Mouse (Mus musculus) central nervous system, embryonic 11.5 days (tissue): ENCODE data around the gene Ifna6. TPM values are rescaled to one million over a fixed set of nuclear protein-coding genes. Genes with fewer than 3 reads are reported as not detected.

Experiments
- polyA plus RNA-seq: library from polyadenylated mRNA; depleted of rRNA; stranded (reverse); fragments of >200 nt; gene quantifications from 2 replicates; pipeline ENCODE4 v1.2.3, GENCODE M21; 2012; rRNA removed

The Ifna6 gene
- not detected in 2 replicates for polyA plus RNA-seq

GRCm38 (mm10) chr4:88827116-88827515, at the start of gene Ifna6:
TSS of gene Ifna6 (plus strand) at chr4:88827416.

DNA sequence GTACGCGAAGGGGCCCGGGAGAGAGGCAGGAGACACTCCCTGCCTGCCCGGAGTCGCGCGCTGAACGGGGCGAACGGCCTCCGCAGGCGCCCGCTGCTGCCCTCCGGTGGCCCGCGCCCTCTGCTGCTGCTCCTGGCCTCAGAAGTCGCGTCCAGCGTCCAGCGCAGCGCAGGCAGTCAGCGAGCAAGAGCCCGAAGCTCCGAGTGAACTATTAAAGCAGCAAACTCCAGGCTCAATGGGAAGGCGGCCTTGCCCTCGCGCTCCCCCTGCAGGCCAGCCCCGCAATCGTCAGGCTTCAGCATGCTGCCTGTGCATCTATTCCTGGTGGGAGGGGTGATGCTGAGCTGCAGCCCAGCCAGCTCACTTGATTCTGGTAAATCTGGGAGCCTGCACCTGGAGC, 47.7 kb upstream of the Ifna6 start, which contains the start of gene Gm13272:
Gene Gm13272 (plus strand): TSS at position 301 of the 400 bp plus-strand sequence.

GRCm38 (mm10) chr4:88781831-88782230, 45.4 kb upstream of the Ifna6 start, which contains the start of gene Ifnz:
TSS of gene Ifnz (plus strand) at chr4:88782131.

DNA sequence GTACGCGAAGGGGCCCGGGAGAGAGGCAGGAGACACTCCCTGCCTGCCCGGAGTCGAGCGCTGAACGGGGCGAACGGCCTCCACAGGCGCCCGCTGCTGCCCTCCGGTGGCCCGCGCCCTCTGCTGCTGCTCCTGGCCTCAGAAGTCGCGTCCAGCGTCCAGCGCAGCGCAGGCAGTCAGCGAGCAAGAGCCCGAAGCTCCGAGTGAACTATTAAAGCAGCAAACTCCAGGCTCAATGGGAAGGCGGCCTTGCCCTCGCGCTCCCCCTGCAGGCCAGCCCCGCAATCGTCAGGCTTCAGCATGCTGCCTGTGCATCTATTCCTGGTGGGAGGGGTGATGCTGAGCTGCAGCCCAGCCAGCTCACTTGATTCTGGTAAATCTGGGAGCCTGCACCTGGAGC, 41.8 kb upstream of the Ifna6 start, which contains the start of gene Gm13276:
Gene Gm13276 (plus strand): TSS at position 301 of the 400 bp plus-strand sequence.

GRCm38 (mm10) chr4:88788402-88788801, 38.8 kb upstream of the Ifna6 start, which contains the start of gene Gm13277:
TSS of gene Gm13277 (plus strand) at chr4:88788632.

GRCm38 (mm10) chr4:88791250-88791649, 36.0 kb upstream of the Ifna6 start, which contains the start of gene Gm13278:
TSS of gene Gm13278 (plus strand) at chr4:88791550.

DNA sequence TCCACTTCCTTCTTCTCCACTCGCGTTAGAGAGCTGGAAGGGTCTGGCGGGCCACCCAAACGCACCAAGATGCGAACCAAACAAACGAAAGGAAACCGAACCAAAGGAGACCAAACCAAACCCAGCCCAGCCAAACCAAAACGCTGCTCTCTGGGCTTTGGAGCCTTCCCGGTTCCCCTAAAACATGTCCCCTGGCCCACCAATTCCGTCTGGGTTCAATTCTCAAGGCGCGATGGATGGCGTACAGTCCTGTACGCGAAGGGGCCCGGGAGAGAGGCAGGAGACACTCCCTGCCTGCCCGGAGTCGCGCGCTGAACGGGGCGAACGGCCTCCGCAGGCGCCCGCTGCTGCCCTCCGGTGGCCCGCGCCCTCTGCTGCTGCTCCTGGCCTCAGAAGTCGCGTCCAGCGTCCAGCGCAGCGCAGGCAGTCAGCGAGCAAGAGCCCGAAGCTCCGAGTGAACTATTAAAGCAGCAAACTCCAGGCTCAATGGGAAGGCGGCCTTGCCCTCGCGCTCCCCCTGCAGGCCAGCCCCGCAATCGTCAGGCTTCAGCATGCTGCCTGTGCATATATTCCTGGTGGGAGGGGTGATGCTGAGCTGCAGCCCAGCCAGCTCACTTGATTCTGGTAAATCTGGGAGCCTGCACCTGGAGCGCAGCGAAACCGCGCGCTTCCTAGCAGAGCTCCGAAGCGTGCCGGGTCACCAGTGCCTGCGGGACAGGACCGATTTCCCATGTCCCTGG, 33.1 kb upstream of the Ifna6 start, which contains the start of gene Gm13275:
Gene Gm13275 (plus strand): TSS at position 552 of the 740 bp plus-strand sequence.

GRCm38 (mm10) chr4:88797097-88797496, 30.1 kb upstream of the Ifna6 start, which contains the start of gene Gm13279:
TSS of gene Gm13279 (plus strand) at chr4:88797397.

GRCm38 (mm10) chr4:88799365-88799764, 27.9 kb upstream of the Ifna6 start, which contains the start of gene Gm13285:
TSS of gene Gm13285 (plus strand) at chr4:88799665.

DNA sequence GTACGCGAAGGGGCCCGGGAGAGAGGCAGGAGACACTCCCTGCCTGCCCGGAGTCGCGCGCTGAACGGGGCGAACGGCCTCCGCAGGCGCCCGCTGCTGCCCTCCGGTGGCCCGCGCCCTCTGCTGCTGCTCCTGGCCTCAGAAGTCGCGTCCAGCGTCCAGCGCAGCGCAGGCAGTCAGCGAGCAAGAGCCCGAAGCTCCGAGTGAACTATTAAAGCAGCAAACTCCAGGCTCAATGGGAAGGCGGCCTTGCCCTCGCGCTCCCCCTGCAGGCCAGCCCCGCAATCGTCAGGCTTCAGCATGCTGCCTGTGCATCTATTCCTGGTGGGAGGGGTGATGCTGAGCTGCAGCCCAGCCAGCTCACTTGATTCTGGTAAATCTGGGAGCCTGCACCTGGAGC, 24.3 kb upstream of the Ifna6 start, which contains the start of gene Gm13287:
Gene Gm13287 (plus strand): TSS at position 301 of the 400 bp plus-strand sequence.

DNA sequence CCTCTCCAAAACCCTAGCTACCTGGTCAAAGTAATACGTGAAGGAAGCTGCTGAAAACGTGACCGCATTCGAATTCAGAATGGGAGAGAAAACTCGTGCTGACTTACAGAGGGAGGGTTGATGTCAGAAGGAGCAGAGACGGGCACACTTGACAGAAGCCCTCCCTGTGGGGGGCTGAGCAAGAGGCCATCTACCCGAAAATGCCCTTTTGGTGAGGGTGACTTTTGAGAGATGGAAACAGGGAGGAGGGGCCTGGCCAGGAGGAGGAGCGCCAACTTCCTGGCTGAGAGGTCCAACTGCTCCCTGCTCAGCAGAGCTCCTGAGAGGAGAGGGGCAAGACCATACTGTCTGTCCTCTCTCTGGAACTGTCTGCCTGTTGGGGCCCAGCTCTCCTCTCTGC, 22.0 kb upstream of the Ifna6 start, which contains the start of gene Gm13288:
Gene Gm13288 (plus strand): TSS at position 301 of the 400 bp plus-strand sequence.

GRCm38 (mm10) chr4:88815928-88816327, 11.3 kb upstream of the Ifna6 start, which contains the start of gene Ifna7:
TSS of gene Ifna7 (plus strand) at chr4:88816228.

GRCm38 (mm10) chr4:88819659-88820058, 7.6 kb upstream of the Ifna6 start, which contains the start of gene Ifna11:
TSS of gene Ifna11 (plus strand) at chr4:88819959.

GRCm38 (mm10) chr4:88835225-88835624, 8.0 kb downstream of the Ifna6 start, which contains the start of gene Ifna5:
TSS of gene Ifna5 (plus strand) at chr4:88835525.

GRCm38 (mm10) chr4:88841438-88841911, 14.3 kb downstream of the Ifna6 start, which contains the start of gene Ifna4:
TSS of gene Ifna4 (plus strand) at chr4:88841861.

DNA sequence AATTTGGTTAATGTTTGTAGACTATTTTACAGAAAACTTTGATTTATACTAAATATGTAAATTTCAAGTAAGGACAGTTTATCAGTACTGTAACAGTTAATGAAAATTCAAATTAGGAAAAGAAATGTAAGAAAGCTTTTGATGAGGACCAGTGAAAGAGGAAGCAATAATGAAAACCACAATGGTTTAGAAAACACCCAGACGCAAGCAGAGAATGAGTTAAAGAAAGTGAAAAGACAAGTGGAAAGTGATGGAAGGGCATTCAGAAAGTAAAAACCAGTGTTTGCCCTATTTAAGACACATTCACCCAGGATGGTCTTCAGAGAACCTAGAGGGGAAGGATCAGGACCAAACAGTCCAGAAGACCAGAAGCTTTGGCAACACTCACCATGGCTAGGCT, 22.5 kb downstream of the Ifna6 start, which contains the start of gene Ifna1:
Gene Ifna1 (plus strand): TSS at position 390 of the 400 bp plus-strand sequence.

Other genes with a start within 250 kb of the Ifna6 start
- gene Ifna9, start 235.0 kb upstream of the Ifna6 start, polyA plus RNA-seq: not detected in 2 replicates
- not detected in 2 replicates for gene Ifna12, start 224.0 kb upstream of the Ifna6 start, polyA plus RNA-seq
- gene C87499, start 193.0 kb upstream of the Ifna6 start, polyA plus RNA-seq: not detected in 2 replicates
- gene Ifna13, start 183.0 kb upstream of the Ifna6 start, polyA plus RNA-seq: not detected in 2 replicates
- gene Ifna16, start 150.5 kb upstream of the Ifna6 start, polyA plus RNA-seq: not detected in 2 replicates
- gene Ifna2, start 143.5 kb upstream of the Ifna6 start, polyA plus RNA-seq: not detected in 2 replicates
- gene Ifnab, start 136.1 kb upstream of the Ifna6 start, polyA plus RNA-seq: 0.06 TPM in 2 replicates
- gene Gm26566, start 105.6 kb upstream of the Ifna6 start, polyA plus RNA-seq: 0.11 and 0.25 TPM in 2 replicates
- gene Klhl9, start 105.0 kb upstream of the Ifna6 start, polyA plus RNA-seq: 46.1 and 65.0 TPM in 2 replicates
- not detected in 2 replicates for gene Gm13271, start 72.5 kb upstream of the Ifna6 start, polyA plus RNA-seq
- gene Gm13283, start 67.3 kb upstream of the Ifna6 start, polyA plus RNA-seq: 0.05 and 0.10 TPM in 2 replicates
- gene Gm13290, start 53.6 kb upstream of the Ifna6 start, polyA plus RNA-seq: not detected in 2 replicates
- not detected in 2 replicates for gene Gm13289, start 50.5 kb upstream of the Ifna6 start, polyA plus RNA-seq
- gene Gm13272, start 47.6 kb upstream of the Ifna6 start, polyA plus RNA-seq: not detected in 2 replicates
- gene Ifnz, start 45.3 kb upstream of the Ifna6 start, polyA plus RNA-seq: 0.05 and 0.10 TPM in 2 replicates
- not detected in 2 replicates for gene Gm13276, start 41.7 kb upstream of the Ifna6 start, polyA plus RNA-seq
- not detected in 2 replicates for gene Gm13277, start 38.8 kb upstream of the Ifna6 start, polyA plus RNA-seq
- gene Gm13278, start 35.9 kb upstream of the Ifna6 start, polyA plus RNA-seq: not detected in 2 replicates
- 0.12 TPM in 1 of 2 replicates, not detected in the other for gene Gm13275, start 32.9 kb upstream of the Ifna6 start, polyA plus RNA-seq
- not detected in 2 replicates for gene Gm13279, start 30.0 kb upstream of the Ifna6 start, polyA plus RNA-seq
- gene Gm13285, start 27.8 kb upstream of the Ifna6 start, polyA plus RNA-seq: not detected in 2 replicates
- 0.12 TPM in 1 of 2 replicates, not detected in the other for gene Gm13287, start 24.2 kb upstream of the Ifna6 start, polyA plus RNA-seq
- gene Gm13288, start 21.9 kb upstream of the Ifna6 start, polyA plus RNA-seq: 0.01 and 0.02 TPM in 2 replicates
- gene Ifna7, start 11.2 kb upstream of the Ifna6 start, polyA plus RNA-seq: not detected in 2 replicates
- not detected in 2 replicates for gene Ifna11, start 7.5 kb upstream of the Ifna6 start, polyA plus RNA-seq
- gene Ifna5, start 8.1 kb downstream of the Ifna6 start, polyA plus RNA-seq: not detected in 2 replicates
- not detected in 2 replicates for gene Ifna4, start 14.4 kb downstream of the Ifna6 start, polyA plus RNA-seq
- not detected in 2 replicates for gene Ifna1, start 22.7 kb downstream of the Ifna6 start, polyA plus RNA-seq
- gene Ifne, start 52.8 kb downstream of the Ifna6 start, polyA plus RNA-seq: not detected in 2 replicates